Mouse (Mus musculus): Measurements from ENCODE around the gene Pigk. TPM values are rescaled to one million over a fixed set of nuclear protein-coding genes. Genes with fewer than 3 reads are reported as not detected.

Gene Pigk
- polyA plus RNA-seq, 1 experiment from 2014 or later: 54.0 TPM

DNA sequence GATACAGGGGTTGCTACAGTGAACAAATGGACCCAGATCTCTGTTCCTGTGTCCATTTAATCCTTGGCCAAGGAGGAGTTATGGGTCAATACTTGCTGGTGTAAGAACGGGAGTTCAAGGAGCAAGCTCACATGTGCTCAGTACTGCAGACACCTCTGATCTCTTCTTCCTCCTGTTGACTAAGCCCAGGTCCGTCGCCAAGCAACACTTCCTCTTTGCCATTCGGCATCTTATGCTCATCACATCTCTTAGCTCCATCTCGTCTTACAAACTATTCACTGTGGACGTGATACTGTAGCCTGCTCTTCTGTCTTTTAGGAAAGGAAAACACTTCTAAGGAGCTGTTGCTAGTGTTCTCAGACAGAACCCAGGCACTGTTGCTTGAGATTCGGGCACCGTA lies 203.7 kb downstream of the Pigk start:
- 65% methylated on average over 8 of the region's 8 CpGs for WGBS
- no peaks in the 10 kb centered on the region for H3K27me3 ChIP-seq
- no peak overlapping the region for H3K9ac ChIP-seq
- no peaks in the 10 kb centered on the region; the same call in 1 of the 2 replicates for H3K4me1 ChIP-seq
- H3K27ac ChIP-seq: no peak overlapping the region
- H3K4me2 ChIP-seq: no peak overlapping the region
- H3K4me3 ChIP-seq: no peak overlapping the region
- H3K9me3 ChIP-seq: no peaks in the 10 kb centered on the region
- ATAC-seq (ENCODE audit: insufficient number of reproducible peaks, low FRiP score, low TSS enrichment, low read depth): no peak
- no peaks in the 10 kb centered on the region for H3K36me3 ChIP-seq

GRCm38 (mm10) chr3:152919101-152919500 lies 205.2 kb downstream of the Pigk start:
- no peak overlapping the region for H3K4me3 ChIP-seq

GRCm38 (mm10) chr3:152920365-152920764 lies 206.5 kb downstream of the Pigk start:
- no peaks in the 10 kb centered on the region; the same call in 1 of the 2 replicates for H3K4me1 ChIP-seq
- H3K4me2 ChIP-seq: no peak overlapping the region
- no peak overlapping the region for H3K27ac ChIP-seq
- no peak overlapping the region for H3K9ac ChIP-seq
- H3K27me3 ChIP-seq: no peaks in the 10 kb centered on the region
- H3K36me3 ChIP-seq: no peaks in the 10 kb centered on the region
- H3K4me3 ChIP-seq: no peak overlapping the region
- ATAC-seq (ENCODE audit: insufficient number of reproducible peaks, low FRiP score, low TSS enrichment, low read depth): no peak
- 57% methylated on average over 3 of the region's 3 CpGs for WGBS
- no peaks in the 10 kb centered on the region for H3K9me3 ChIP-seq

More at GRCm38 (mm10) chr3:152919101-152919500, 205.2 kb downstream of the Pigk start:
- no peaks in the 10 kb centered on the region; the same call in 1 of the 2 replicates for H3K4me1 ChIP-seq
- no peaks in the 10 kb centered on the region for H3K9me3 ChIP-seq
- H3K9ac ChIP-seq: no peak overlapping the region
- no peak for ATAC-seq (ENCODE audit: insufficient number of reproducible peaks, low FRiP score, low TSS enrichment, low read depth)
- no peaks in the 10 kb centered on the region for H3K27me3 ChIP-seq
- no peaks in the 10 kb centered on the region for H3K36me3 ChIP-seq
- WGBS: 61% methylated on average over 10 of the region's 10 CpGs
- no peak overlapping the region for H3K4me2 ChIP-seq
- H3K27ac ChIP-seq: no peak overlapping the region

- H3K9ac ChIP-seq: no peak overlapping the region
- H3K9me3 ChIP-seq: no peaks in the 10 kb centered on the region
- no peaks in the 10 kb centered on the region for H3K27me3 ChIP-seq
- no peaks in the 10 kb centered on the region for H3K36me3 ChIP-seq
- H3K4me2 ChIP-seq: no peak overlapping the region
- ATAC-seq (ENCODE audit: insufficient number of reproducible peaks, low FRiP score, low TSS enrichment, low read depth): no peak
- no peaks in the 10 kb centered on the region; the same call in 1 of the 2 replicates for H3K4me1 ChIP-seq
- H3K27ac ChIP-seq: no peak overlapping the region
- H3K4me3 ChIP-seq: no peak overlapping the region
- 65% methylated on average over 15 of the region's 15 CpGs for WGBS
Measured at GRCm38 (mm10) chr3:152923530-152923929, 209.6 kb downstream of the Pigk start.

- no peaks in the 10 kb centered on the region for H3K27me3 ChIP-seq
- no peak overlapping the region for H3K27ac ChIP-seq
- H3K4me2 ChIP-seq: no peak overlapping the region
- H3K9me3 ChIP-seq: no peaks in the 10 kb centered on the region
- ATAC-seq (ENCODE audit: insufficient number of reproducible peaks, low FRiP score, low TSS enrichment, low read depth): no peak
- 93% methylated on average over 8 of the region's 8 CpGs for whole genome bisulfite sequencing
- no peak overlapping the region for H3K9ac ChIP-seq
- no peak overlapping the region for H3K4me3 ChIP-seq
- H3K4me1 ChIP-seq: 0 out of 2 replicates have a peak, but pooled peaks cover 7% of the 10 kb centered on the region
- H3K36me3 ChIP-seq: no peaks in the 10 kb centered on the region
Measured at GRCm38 (mm10) chr3:152925364-152925763, 211.5 kb downstream of the Pigk start.

DNA sequence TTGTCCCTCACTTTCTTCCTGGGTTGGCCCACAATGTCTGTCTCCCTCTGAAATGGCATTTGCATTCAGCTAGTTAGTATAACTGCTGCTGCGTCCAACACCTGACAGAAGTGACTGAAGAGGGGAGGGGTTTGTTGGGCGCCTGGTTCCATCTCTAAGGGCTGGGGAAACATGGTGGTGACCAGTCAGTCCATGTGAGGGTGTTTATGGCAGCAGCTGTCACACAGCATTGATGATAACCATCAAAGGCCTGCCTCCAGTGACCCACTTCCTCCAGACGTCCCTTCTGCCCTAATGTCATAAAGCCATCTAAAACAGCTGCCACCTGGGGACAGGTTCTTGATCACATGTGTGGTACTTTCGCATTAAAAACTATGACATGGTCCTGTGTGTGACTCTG lies 212.3 kb downstream of the Pigk start:
- H3K27ac ChIP-seq: no peak overlapping the region
- H3K4me2 ChIP-seq: no peak overlapping the region
- no peaks in the 10 kb centered on the region for H3K36me3 ChIP-seq
- H3K27me3 ChIP-seq: no peaks in the 10 kb centered on the region
- ATAC-seq (ENCODE audit: insufficient number of reproducible peaks, low FRiP score, low TSS enrichment, low read depth): no peak
- 0 out of 2 replicates have a peak, but pooled peaks cover 7% of the 10 kb centered on the region for H3K4me1 ChIP-seq
- 39% methylated on average over 4 of the region's 4 CpGs for WGBS
- H3K4me3 ChIP-seq: no peak overlapping the region
- no peak overlapping the region for H3K9ac ChIP-seq
- H3K9me3 ChIP-seq: no peaks in the 10 kb centered on the region

- no peak overlapping the region for H3K27ac ChIP-seq
- no peaks in the 10 kb centered on the region for H3K9me3 ChIP-seq
Measured at GRCm38 (mm10) chr3:152928287-152928975, 214.5 kb downstream of the Pigk start.

GRCm38 (mm10) chr3:152929256-152929787 lies 215.4 kb downstream of the Pigk start:
- Histone ChIP-seq H3K9ac (no peak overlapping the region), H3K4me1 (0 out of 2 replicates have a peak, but pooled peaks cover 7% of the 10 kb centered on the region), H3K27ac (no peak overlapping the region), H3K4me3 (no peak overlapping the region), H3K9me3 (no peaks in the 10 kb centered on the region), H3K36me3 (no peaks in the 10 kb centered on the region), H3K4me2 (no peak overlapping the region), H3K27me3 (no peaks in the 10 kb centered on the region)
- 54% methylated on average over 10 of the region's 10 CpGs for WGBS
- ATAC-seq (ENCODE audit: insufficient number of reproducible peaks, low FRiP score, low TSS enrichment, low read depth): no peak

More at GRCm38 (mm10) chr3:152928287-152928975, 214.5 kb downstream of the Pigk start:
- Histone ChIP-seq H3K4me2 (no peak overlapping the region), H3K4me3 (no peak overlapping the region), H3K4me1 (0 out of 2 replicates have a peak, but pooled peaks cover 7% of the 10 kb centered on the region), H3K27me3 (no peaks in the 10 kb centered on the region), H3K9ac (no peak overlapping the region), H3K36me3 (no peaks in the 10 kb centered on the region)
- 43% methylated on average over 13 of the region's 13 CpGs for WGBS
- ATAC-seq (ENCODE audit: insufficient number of reproducible peaks, low FRiP score, low TSS enrichment, low read depth): no peak

DNA sequence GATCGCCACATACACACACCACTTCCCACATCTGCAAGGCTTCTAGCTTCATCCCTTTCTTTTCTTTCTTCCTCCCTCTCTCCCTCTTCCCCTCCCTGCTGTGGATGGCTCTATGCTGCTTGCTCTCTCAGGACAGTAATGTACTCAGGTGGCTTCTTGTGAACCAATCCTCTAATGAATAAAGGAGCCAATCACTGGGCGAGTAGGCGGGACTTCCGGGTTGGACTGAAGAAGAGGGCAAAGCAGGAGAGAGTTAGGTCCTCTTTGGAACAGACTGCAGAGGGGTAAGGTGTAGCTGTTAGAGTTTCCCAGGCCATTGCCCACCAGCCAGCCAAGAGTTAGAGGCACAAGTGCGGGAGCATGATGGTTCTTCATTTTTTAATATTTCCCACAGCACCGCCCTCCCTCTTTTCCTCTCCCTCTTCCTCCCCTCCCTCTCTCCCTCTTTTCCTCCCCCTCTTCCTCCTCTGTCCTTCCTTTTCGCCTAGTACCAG lies 215.9 kb downstream of the Pigk start:
- no peaks in the 10 kb centered on the region for H3K9me3 ChIP-seq
- no peak overlapping the region for H3K9ac ChIP-seq
- no peak overlapping the region for H3K4me3 ChIP-seq
- H3K4me1 ChIP-seq: 0 out of 2 replicates have a peak, but pooled peaks cover 7% of the 10 kb centered on the region
- no peak overlapping the region for H3K27ac ChIP-seq
- H3K4me2 ChIP-seq: no peak overlapping the region
- H3K36me3 ChIP-seq: no peaks in the 10 kb centered on the region
- H3K27me3 ChIP-seq: no peaks in the 10 kb centered on the region
- WGBS: 76% methylated on average over 7 of the region's 7 CpGs
- ATAC-seq (ENCODE audit: insufficient number of reproducible peaks, low FRiP score, low TSS enrichment, low read depth): no peak

DNA sequence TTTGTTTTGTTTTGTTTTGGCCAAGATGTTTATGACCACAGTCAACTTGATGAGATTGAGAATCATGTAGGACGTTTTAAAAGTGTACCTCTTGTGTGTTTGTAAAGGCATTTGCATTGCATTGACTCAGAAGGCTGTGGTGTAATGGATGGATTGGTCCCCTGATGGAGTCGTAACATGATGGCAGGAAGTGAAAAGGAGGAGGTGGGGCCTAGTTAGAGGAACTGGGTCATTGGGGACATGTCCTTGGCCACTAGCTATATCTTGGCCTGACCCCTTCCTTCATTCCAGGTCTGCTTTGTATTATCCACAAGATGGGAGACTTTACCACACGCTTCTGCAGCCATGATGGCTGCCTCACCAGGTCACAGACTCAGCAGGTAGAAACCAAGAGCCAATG lies 217.5 kb downstream of the Pigk start:
- Histone ChIP-seq H3K4me1 (0 out of 2 replicates have a peak, but pooled peaks cover 7% of the 10 kb centered on the region), H3K36me3 (no peaks in the 10 kb centered on the region), H3K4me2 (no peak overlapping the region), H3K9ac (no peak overlapping the region), H3K4me3 (no peak overlapping the region), H3K27ac (no peak overlapping the region), H3K27me3 (no peaks in the 10 kb centered on the region), H3K9me3 (no peaks in the 10 kb centered on the region)
- no peak for ATAC-seq (ENCODE audit: insufficient number of reproducible peaks, low FRiP score, low TSS enrichment, low read depth)
- WGBS: 77% methylated on average over 3 of the region's 3 CpGs

DNA sequence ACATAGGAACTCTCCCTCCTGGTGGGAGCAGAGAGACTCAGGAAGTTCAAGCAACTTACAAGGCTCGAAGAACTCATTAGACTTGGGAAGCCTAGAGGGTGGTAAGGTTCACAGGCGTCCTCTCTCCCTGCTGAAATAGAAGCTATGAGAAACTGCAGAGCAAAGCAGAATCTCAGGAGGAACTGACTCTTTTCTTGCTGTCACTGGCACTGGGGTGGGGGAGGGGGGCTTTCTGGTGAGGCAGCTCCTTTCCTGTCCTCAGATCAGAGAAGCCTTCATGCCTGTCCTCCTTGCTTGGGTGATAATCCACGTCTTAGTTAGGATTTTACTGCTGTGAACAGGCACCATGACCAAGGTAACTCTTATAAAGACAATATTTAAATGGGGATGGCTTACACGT lies 218.2 kb downstream of the Pigk start:
- Histone ChIP-seq H3K4me3 (no peak overlapping the region), H3K4me2 (no peak overlapping the region), H3K27ac (no peak overlapping the region), H3K36me3 (no peaks in the 10 kb centered on the region), H3K9me3 (no peaks in the 10 kb centered on the region), H3K27me3 (no peaks in the 10 kb centered on the region), H3K4me1 (0 out of 2 replicates have a peak, but pooled peaks cover 7% of the 10 kb centered on the region), H3K9ac (no peak overlapping the region)
- no peak for ATAC-seq (ENCODE audit: insufficient number of reproducible peaks, low FRiP score, low TSS enrichment, low read depth)
- 65% methylated on average over 4 of the region's 4 CpGs for WGBS

DNA sequence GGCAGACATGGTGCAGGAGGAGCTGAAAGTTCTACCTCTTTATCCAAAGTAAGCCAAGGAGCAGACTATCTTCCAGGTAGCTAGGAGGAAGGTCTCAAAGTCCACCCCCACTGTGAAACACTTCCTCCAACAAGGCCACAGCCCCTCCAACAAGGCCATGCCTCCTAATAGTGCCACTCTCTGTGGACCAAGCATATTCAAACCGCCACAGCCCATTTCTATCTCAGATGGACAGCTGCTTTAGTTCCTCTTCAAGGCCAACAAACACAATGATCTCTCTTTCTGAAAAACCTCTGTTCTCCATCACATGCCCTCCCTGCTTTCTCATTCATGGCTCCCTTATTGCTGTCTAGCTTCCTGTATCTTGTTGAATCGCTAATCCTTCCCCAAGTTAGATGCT lies 218.6 kb downstream of the Pigk start:
- Histone ChIP-seq H3K36me3 (no peaks in the 10 kb centered on the region), H3K9ac (no peak overlapping the region), H3K4me2 (no peak overlapping the region), H3K27ac (no peak overlapping the region), H3K4me1 (0 out of 2 replicates have a peak, but pooled peaks cover 7% of the 10 kb centered on the region), H3K9me3 (no peaks in the 10 kb centered on the region), H3K4me3 (no peak overlapping the region), H3K27me3 (no peaks in the 10 kb centered on the region)
- no peak for ATAC-seq (ENCODE audit: insufficient number of reproducible peaks, low FRiP score, low TSS enrichment, low read depth)
- WGBS: 80% methylated on average over 2 of the region's 2 CpGs
